Mouse (Mus musculus) kidney, adult 11 months (tissue): ENCODE measurements at regions not wholly inside any gene's neighbourhood (a gene's known extent, or its start where the extent isn't known, plus 50 kb on each side); places are given as distances from the start of the nearest gene placed in this dataset.

Experiments
- DNase-seq: peaks from one replicate; pipeline ENCODE4 v3.0.0; 2022

DNA sequence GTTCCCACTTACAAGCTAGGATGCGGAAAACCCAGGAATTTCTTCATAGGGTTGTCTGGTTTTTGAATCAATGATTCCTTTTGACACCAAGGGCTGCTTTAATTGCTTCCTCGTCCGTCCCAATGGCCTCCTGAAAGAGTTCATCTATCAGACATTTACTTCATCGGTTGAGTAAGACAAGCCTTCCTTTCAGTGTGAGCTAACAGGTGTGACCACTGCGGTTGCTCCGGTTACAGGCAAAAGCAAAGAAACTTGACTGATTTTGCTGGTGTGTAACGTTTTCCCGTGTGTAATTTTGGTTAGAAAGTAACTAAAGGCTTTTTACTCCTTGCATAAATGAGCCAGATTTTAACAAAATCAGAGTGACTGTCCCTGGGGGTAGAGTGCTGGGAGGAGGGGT is 99.6 kb upstream of the Rnaseh2b start:
- no peak for DNase-seq

DNA sequence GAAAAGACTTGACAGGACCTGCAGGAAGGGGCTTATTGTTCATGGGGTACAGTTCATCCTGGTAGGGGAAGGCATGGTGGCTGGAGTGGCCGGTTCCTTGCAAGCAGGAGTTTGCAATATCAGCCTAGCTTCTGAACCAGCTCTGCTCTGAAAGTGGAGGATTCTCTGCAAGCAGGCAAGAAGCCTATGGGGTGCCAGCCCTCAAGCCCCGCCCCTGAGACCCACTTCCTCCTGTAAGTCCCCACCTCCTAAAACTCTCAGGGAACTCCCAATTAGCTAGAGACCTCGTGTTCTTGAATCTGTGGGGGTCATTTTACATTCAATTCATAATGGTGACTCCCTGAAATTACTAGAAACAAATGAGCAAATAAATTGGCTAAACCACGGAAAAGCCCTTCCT is 99.0 kb upstream of the Rnaseh2b start:
- no peak for DNase-seq

DNA sequence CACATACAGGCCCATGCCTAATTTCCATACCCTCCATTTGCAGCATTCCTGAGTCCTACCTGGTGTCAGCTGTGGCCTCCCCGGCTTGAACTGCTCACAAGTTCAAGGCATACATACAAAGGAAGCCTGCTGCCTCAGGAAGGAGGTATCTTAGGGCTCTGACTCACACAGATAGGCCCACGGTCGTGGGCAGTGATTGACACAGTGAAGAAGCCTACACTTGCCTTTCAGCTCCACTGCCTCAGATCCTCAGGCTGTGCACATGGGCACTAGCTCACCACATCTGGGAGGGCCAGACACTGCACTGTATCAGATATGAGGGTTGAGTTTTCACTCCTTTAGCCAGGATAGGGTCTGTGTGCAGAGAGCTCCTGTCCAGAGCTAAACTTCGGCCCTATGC is 95.6 kb upstream of the Rnaseh2b start:
- DNase-seq = no peak

DNA sequence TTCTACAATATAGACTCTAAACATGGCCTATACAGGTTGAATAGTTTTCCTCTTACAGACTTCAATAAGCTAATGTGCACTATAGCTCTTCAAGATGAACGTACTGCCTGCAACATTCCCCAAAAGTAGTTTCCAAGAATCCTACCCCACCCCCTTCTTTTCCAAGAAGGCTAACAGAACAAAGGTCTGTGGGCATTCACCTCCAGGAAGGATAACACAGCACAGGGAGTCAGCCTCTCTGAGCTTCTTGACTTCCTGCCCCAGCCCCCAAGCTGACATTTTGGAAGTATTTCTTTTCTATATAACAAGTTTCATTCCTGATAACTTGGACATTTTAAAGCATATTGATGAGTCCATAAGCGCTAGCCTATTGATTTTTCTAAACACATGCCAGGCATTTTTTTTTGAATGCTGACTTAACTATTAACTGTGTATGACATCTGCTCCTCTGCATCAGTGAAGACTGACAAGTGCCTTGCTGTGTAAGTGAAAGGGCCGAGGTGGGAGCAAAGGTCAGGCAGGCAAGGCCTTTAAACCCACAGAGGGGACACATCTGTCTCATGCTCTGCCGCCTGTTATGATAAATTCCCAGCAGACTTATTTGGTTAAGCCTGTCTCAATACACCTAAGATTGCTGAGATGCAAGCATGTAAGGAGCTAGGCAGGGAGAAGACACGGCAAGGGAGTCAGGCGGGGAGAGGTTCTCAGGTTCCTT is 93.8 kb upstream of the Rnaseh2b start:
- peak; percentile 7 for DNase-seq

DNA sequence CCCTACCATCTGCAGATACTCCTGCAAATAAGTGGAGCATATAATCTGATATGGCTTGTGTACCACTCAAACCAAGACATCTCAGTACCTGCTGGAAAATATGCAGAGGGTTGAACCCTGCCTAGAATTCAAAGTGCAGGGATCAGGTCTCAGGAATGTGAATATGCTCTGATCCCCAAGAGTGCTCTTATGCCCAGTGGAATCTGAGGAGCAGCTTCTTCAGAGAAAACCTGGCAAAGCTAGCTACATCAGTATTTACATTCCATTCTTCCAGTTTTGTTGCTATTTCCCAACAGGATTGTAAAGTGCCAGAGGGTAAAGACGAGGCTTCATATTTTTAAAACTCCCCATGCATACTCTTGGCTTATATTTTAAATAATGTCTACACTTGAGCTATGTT is 77.3 kb upstream of the Rnaseh2b start:
- no peak for DNase-seq

DNA sequence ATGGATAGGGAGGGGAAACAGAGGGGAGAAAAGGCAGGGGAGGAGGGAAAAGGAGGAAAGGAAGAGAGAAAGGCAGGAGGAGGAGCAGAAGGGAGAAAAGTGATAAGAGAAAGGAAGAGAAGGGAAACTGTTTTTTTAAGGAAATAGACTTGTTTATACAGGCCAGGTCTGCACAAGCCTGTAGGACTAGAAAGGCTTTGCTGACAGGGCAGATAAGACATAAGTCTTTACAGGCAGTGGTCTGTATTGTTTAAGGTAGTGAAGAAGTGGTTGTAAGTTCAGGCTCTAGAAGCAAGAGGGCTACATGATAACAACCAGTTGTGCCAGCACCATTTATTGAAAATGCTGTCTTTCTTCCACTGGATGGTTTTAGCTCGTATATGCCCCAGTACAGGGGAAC is 75.4 kb upstream of the Rnaseh2b start:
- no peak for DNase-seq

DNA sequence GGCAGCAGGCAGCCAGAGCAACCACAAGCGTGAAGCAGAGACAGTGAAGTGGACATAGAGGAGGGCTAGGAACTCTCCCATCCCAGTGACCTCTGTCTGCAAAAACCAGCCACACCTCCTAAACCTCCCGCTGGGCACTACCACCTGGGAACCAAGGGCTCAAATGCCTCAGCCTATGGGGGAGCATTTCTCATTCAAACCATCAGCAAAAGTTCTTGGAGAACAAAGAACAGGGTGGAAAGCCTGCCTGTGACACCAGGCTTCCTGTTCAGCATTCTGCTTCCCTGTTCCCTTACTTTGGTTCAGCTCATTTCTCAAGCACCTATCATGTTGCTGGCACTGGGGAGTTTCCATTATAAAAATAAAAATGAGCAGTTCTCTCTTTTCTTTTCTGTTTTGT is 74.4 kb upstream of the Rnaseh2b start:
- no peak for DNase-seq

DNA sequence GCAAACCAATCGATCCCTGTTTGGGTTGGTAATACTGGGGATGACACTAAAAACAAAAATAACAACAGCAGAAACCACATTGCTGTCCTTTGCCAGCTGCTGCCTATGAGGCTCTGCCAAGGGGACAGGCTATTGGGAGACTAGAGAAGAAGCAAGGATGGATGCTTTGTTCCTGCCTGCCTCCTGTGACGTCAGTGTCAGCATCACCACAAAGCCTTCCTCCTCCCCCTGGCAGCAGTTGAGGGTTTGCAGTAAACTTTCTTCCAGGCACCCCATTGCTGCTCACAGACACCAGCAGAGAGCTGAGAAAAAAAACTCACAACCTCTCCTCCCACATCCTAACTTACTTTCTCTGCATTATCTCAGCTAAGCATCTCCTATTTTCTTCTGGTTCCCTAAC is 73.7 kb upstream of the Rnaseh2b start:
- no peak for DNase-seq

DNA sequence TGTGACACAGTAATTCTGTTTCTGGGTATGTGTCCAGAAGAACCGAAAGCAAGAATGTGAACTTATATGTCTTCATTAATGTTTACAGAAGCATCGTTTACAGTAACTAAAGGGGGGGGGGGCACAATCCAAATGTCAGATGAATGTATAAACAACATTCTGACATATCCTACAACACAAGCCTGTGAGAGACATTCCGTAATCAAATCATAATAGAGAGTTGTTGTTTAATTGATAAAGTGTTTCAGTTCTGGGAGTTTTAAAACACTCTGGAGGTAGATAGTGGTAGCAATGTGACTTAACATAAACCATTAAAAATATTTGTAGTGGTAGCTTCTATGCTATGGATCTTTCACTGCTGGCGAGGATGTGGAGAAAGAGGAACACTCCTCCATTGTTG is 71.6 kb upstream of the Rnaseh2b start:
- no peak for DNase-seq
